Mouse (Mus musculus) gastrocnemius, adult 8-10 months (tissue): ENCODE data around the gene Nfs1. TPM values are rescaled to one million over a fixed set of nuclear protein-coding genes. Genes with fewer than 3 reads are reported as not detected.

Experiments used
- total RNA-seq, 4 experiments: library from RNA; stranded (reverse); gene quantifications; 2 replicates each; pipeline ENCODE4 v1.2.4; 2022

The Nfs1 gene
- total RNA-seq, 4 experiments from 2014 or later: 85.7 to 90.2 (median 88.3) TPM

Other genes starting within 250 kb of the Nfs1 start
- 100 to 1,000 TPM; 154 to 182 (median 168) TPM for gene Uqcc1, start 213.9 kb downstream of the Nfs1 start, total RNA-seq
- gene Gm15557, start 203.5 kb downstream of the Nfs1 start, total RNA-seq: not detected
- gene Gdf5, start 198.8 kb downstream of the Nfs1 start, total RNA-seq: under 1 TPM in 2 of 4 experiments, not detected in 2; 0.16 to 0.19 TPM
- 1 to 10 TPM; 4.1 to 4.5 (median 4.2) TPM for gene Cep250, start 187.7 kb downstream of the Nfs1 start, total RNA-seq
- gene 6430550D23Rik, start 136.2 kb downstream of the Nfs1 start, total RNA-seq: under 1 TPM in 2 of 4 experiments, not detected in 2; 0.54 to 0.76 TPM
- 10 to 100 TPM; 42.5 to 54.4 (median 49.1) TPM for gene Ergic3, start 136.1 kb downstream of the Nfs1 start, total RNA-seq
- gene Fer1l4, start 91.2 kb downstream of the Nfs1 start, total RNA-seq: not detected
- 1 to 10 TPM in 2 of 4 experiments, under 1 TPM in 1, not detected in 1; 0.83 to 1.2 (median 1.2) TPM for gene Spag4, start 79.0 kb downstream of the Nfs1 start, total RNA-seq
- 10 to 100 TPM in 2 of 4 experiments, 1 to 10 TPM in 2; 5.6 to 13.2 (median 9.8) TPM for gene Cpne1, start 32.2 kb downstream of the Nfs1 start, total RNA-seq
- 1 to 10 TPM; 5.8 to 8.3 (median 6.9) TPM for gene Rbm12, start 32.2 kb downstream of the Nfs1 start, total RNA-seq
- gene Gm28036, start 17.1 kb downstream of the Nfs1 start, total RNA-seq: 1 to 10 TPM; 3.5 to 5.2 (median 3.9) TPM
- 100 to 1,000 TPM; 192 to 289 (median 265) TPM for gene Romo1, start 147 bp downstream of the Nfs1 start, total RNA-seq
- 100 to 1,000 TPM in 1 of 4 experiments, 10 to 100 TPM in 3; 71.4 to 105 (median 89.2) TPM for gene Rbm39, start 36.1 kb upstream of the Nfs1 start, total RNA-seq
- 10 to 100 TPM; 21.6 to 38.5 (median 29.1) TPM for gene Phf20, start 52.3 kb upstream of the Nfs1 start, total RNA-seq
- 1 to 10 TPM in 1 of 4 experiments, under 1 TPM in 3; 0.74 to 1.0 (median 0.85) TPM for gene Cnbd2, start 168.1 kb upstream of the Nfs1 start, total RNA-seq
- gene Scand1, start 168.5 kb upstream of the Nfs1 start, total RNA-seq: 10 to 100 TPM; 50.0 to 68.3 (median 62.9) TPM